8 mouse cellular contexts compared by ENCODE assay signal in genomic region chr19:5067040-5067799, GRCm38 (mm10). TPM values are rescaled to one million over a fixed set of nuclear protein-coding genes. Genes with fewer than 3 reads are reported as not detected.
DNase-seq lines count a peak whose midpoint lies in the region; ATAC-seq and TF ChIP-seq lines count a peak whose summit lies in the region.

No protein-coding gene starts in this region.

- 0 out of 2 replicates have a peak overlapping the region, but pooled peaks have one; percentile 56 for H3K9ac ChIP-seq in heart, postnatal 0 days (replicated peaks; ENCODE audit: low read depth, low read length)
- no peak overlapping the region; the same call in 1 of the 2 replicates for H3K9ac ChIP-seq in liver, embryonic 16.5 days (ENCODE audit: low read depth, low read length)

- H3K4me3 ChIP-seq in heart, postnatal 0 days (ENCODE audit: low read depth, low read length), result peak overlapping the region; percentile 53
- peak overlapping the region; percentile 52 for H3K4me3 ChIP-seq in liver, embryonic 16.5 days (ENCODE audit: low read depth, low read length)

- peaks cover 38% of the 10 kb centered on the region for H3K27me3 ChIP-seq in heart, postnatal 0 days (ENCODE audit: control insufficient read depth, insufficient read depth, low read length)
- H3K27me3 ChIP-seq in liver, embryonic 16.5 days (ENCODE audit: control insufficient read depth, insufficient read depth, low read depth, low read length), result peaks cover 41% of the 10 kb centered on the region

- no peaks in the 10 kb centered on the region for H3K9me3 ChIP-seq in heart, postnatal 0 days (replicated peaks; ENCODE audit: control insufficient read depth, low read length)
- no peaks in the 10 kb centered on the region for H3K9me3 ChIP-seq in liver, embryonic 16.5 days (replicated peaks; ENCODE audit: control insufficient read depth, low read length)

- intact Hi-C loops in left cerebral cortex, postnatal 4 days (cut with DNase I), result no loop called here

- no peaks in the 10 kb centered on the region for H3K36me3 ChIP-seq in heart, postnatal 0 days (replicated peaks; ENCODE audit: control insufficient read depth, insufficient read depth, low read length)
- H3K36me3 ChIP-seq in liver, embryonic 16.5 days (ENCODE audit: control insufficient read depth, insufficient read depth), result no peaks in the 10 kb centered on the region

- H3K27ac ChIP-seq in heart, postnatal 0 days (ENCODE audit: low read depth), result peak overlapping the region; percentile 66
- H3K27ac ChIP-seq in liver, embryonic 16.5 days (ENCODE audit: low read length), result peak overlapping the region; percentile 75

- ATAC-seq in heart, postnatal 0 days (ENCODE audit: insufficient read depth, low read depth), result no peak
- ATAC-seq in liver, embryonic 16.5 days (ENCODE audit: low read depth), result peak; percentile 78

- H3K4me1 ChIP-seq in heart, postnatal 0 days (ENCODE audit: control insufficient read depth, insufficient read depth), result peaks cover 21% of the 10 kb centered on the region
- H3K4me1 ChIP-seq in liver, embryonic 16.5 days (ENCODE audit: control insufficient read depth, low read depth, low read length), result peaks cover 39% of the 10 kb centered on the region

- TF ChIP-seq EP300 in heart, postnatal 0 days (IDR thresholded peaks at IDR 0.05; ENCODE audit: low read depth), result no peak

- DNase-seq in cerebellum, adult 9-11 months, result peak; percentile 28
- no peak for DNase-seq in cerebellum, postnatal 25 days
- DNase-seq in c-Kit-positive CD71-positive TER-119-negative erythroid progenitor cells, embryonic 14.5 days (ENCODE audit: low read depth), result peak; percentile 85
- no peak for DNase-seq in heart, postnatal 0 days (ENCODE audit: low spot score)
- no peak for DNase-seq in gastrocnemius, adult 8-10 months (ENCODE audit: low spot score in 2 of 2)
- no peak for DNase-seq in left cerebral cortex, postnatal 4 days
- no peak for DNase-seq in cerebellum, postnatal 36 days

- peak overlapping the region; percentile 89 for H3K4me2 ChIP-seq in heart, postnatal 0 days (ENCODE audit: low read depth, low read length)
- H3K4me2 ChIP-seq in liver, embryonic 16.5 days (ENCODE audit: low read depth, low read length), result peak overlapping the region; percentile 74

- TF ChIP-seq CTCF in heart, postnatal 0 days (IDR thresholded peaks at IDR 0.05; ENCODE audit: low read depth), result no peak

- 10% methylated on average over 15 of the region's 15 CpGs for WGBS in heart, postnatal 0 days
- 5% methylated on average over 15 of the region's 15 CpGs for WGBS in liver, embryonic 16.5 days (ENCODE audit: insufficient replicate concordance)

RNA-seq across cellular contexts. Expression of gene Cd248, which starts 0.7 kb away (rescaled TPM):
- total RNA-seq in heart, postnatal 0 days (2014; rRNA removed; ENCODE audit: low replicate concordance), result 19.8 and 24.4 TPM in 2 replicates
- 7.8 and 8.8 TPM in 2 replicates for polyA plus RNA-seq in heart, postnatal 0 days (2015; fragmentation: Nextera tagmentation; extraction: Ambion mirVana)
- 2.4 and 3.7 TPM in 2 replicates for polyA plus RNA-seq in liver, embryonic 16.5 days (2015; fragmentation: Nextera tagmentation; extraction: Ambion mirVana)
- 1 to 10 TPM; 5.2 to 8.9 (median 7.0) TPM for total RNA-seq in gastrocnemius, adult 8-10 months (2022)
- total RNA-seq in left cerebral cortex, postnatal 4 days (2021), result 10 to 100 TPM; 14.2 TPM

RNA-seq across cellular contexts. Expression of gene Rin1, which starts 16.9 kb away (rescaled TPM):
- 3.1 and 3.2 TPM in 2 replicates for total RNA-seq in heart, postnatal 0 days (2014; rRNA removed; ENCODE audit: low replicate concordance)
- 0.97 and 1.3 TPM in 2 replicates for polyA plus RNA-seq in heart, postnatal 0 days (2015; fragmentation: Nextera tagmentation; extraction: Ambion mirVana)
- polyA plus RNA-seq in liver, embryonic 16.5 days (2015; fragmentation: Nextera tagmentation; extraction: Ambion mirVana), result 0.13 and 0.35 TPM in 2 replicates
- total RNA-seq in gastrocnemius, adult 8-10 months (2022), result 1 to 10 TPM in 1 of 4 experiments, under 1 TPM in 3; 0.47 to 1.0 (median 0.75) TPM
- total RNA-seq in left cerebral cortex, postnatal 4 days (2021), result 1 to 10 TPM; 3.9 to 7.1 TPM

RNA-seq across cellular contexts. Expression of gene Tmem151a, which starts 18.1 kb away (rescaled TPM):
- 2.6 and 4.3 TPM in 2 replicates for total RNA-seq in heart, postnatal 0 days (2014; rRNA removed; ENCODE audit: low replicate concordance)
- polyA plus RNA-seq in heart, postnatal 0 days (2015; fragmentation: Nextera tagmentation; extraction: Ambion mirVana), result 3.0 and 3.3 TPM in 2 replicates
- 0.33 and 0.52 TPM in 2 replicates for polyA plus RNA-seq in liver, embryonic 16.5 days (2015; fragmentation: Nextera tagmentation; extraction: Ambion mirVana)
- under 1 TPM in 1 of 4 experiments, not detected in 3; 0.12 TPM for total RNA-seq in gastrocnemius, adult 8-10 months (2022)
- total RNA-seq in left cerebral cortex, postnatal 4 days (2021), result 10 to 100 TPM; 47.7 to 55.3 TPM

RNA-seq across cellular contexts. Expression of gene Yif1a, which starts 21.1 kb away (rescaled TPM):
- 160 and 168 TPM in 2 replicates for total RNA-seq in heart, postnatal 0 days (2014; rRNA removed; ENCODE audit: low replicate concordance)
- 109 and 120 TPM in 2 replicates for polyA plus RNA-seq in heart, postnatal 0 days (2015; fragmentation: Nextera tagmentation; extraction: Ambion mirVana)
- polyA plus RNA-seq in liver, embryonic 16.5 days (2015; fragmentation: Nextera tagmentation; extraction: Ambion mirVana), result 51.2 and 53.1 TPM in 2 replicates
- 10 to 100 TPM; 37.4 to 44.7 (median 39.8) TPM for total RNA-seq in gastrocnemius, adult 8-10 months (2022)
- 10 to 100 TPM; 22.0 to 24.4 TPM for total RNA-seq in left cerebral cortex, postnatal 4 days (2021)

RNA-seq across cellular contexts. Expression of gene Brms1, which starts 26.1 kb away (rescaled TPM):
- 1.9 and 13.6 TPM in 2 replicates for total RNA-seq in heart, postnatal 0 days (2014; rRNA removed; ENCODE audit: low replicate concordance)
- 20.0 and 20.4 TPM in 2 replicates for polyA plus RNA-seq in heart, postnatal 0 days (2015; fragmentation: Nextera tagmentation; extraction: Ambion mirVana)
- 21.0 and 22.2 TPM in 2 replicates for polyA plus RNA-seq in liver, embryonic 16.5 days (2015; fragmentation: Nextera tagmentation; extraction: Ambion mirVana)
- total RNA-seq in gastrocnemius, adult 8-10 months (2022), result 10 to 100 TPM; 14.8 to 17.6 (median 16.4) TPM
- total RNA-seq in left cerebral cortex, postnatal 4 days (2021), result 10 to 100 TPM; 14.5 to 15.5 TPM

Comparison
In these comparisons a context has a peak if more than half of its experiments do, and no peak if none do; other contexts are left out.
1. DNase-seq: peak in cerebellum, adult 9-11 months (single experiment) and c-Kit-positive CD71-positive TER-119-negative erythroid progenitor cells, embryonic 14.5 days (single experiment); none in cerebellum, postnatal 25 days (0 of 2), heart, postnatal 0 days (single experiment), gastrocnemius, adult 8-10 months (0 of 2), left cerebral cortex, postnatal 4 days (single experiment) and cerebellum, postnatal 36 days (0 of 2).